Mouse (Mus musculus) limb, embryonic 11.5 days (tissue): ENCODE measurements around the gene Lamc2. TPM values are rescaled to one million over a fixed set of nuclear protein-coding genes. Genes with fewer than 3 reads are reported as not detected.

Source experiments
- ATAC-seq: fragments of 200-750 bp; cut with Nextera tagmentation; 2 replicates; pipeline ENCODE4 v1.8.0; 2017; ENCODE audit warnings: low read depth; ENCODE audit not compliant: insufficient number of reproducible peaks, low FRiP score, low TSS enrichment
- DNase-seq: peaks from one replicate; pipeline ENCODE4 v3.0.0-alpha.2; 2015; ENCODE audit warnings: low spot score
- H3K27ac ChIP-seq: fragments of 300-500 bp; sonication (generic); replicated peaks from 2 replicates; pipeline ENCODE4 v1.5.1; 2014; ENCODE audit warnings: low read depth, mild to moderate bottlenecking, low read length
- H3K27me3 ChIP-seq: fragments of 300-500 bp; sonication (generic); 2 replicates; pipeline ENCODE4 v1.6.1; 2014; ENCODE audit warnings: mild to moderate bottlenecking, low read length, mixed read lengths; ENCODE audit not compliant: control insufficient read depth, insufficient read depth
- H3K36me3 ChIP-seq: fragments of 300-500 bp; sonication (generic); 2 replicates; pipeline ENCODE4 v1.6.1; 2014; ENCODE audit warnings: mild to moderate bottlenecking, low read length, moderate library complexity, mixed read lengths; ENCODE audit not compliant: control insufficient read depth, insufficient read depth
- H3K4me1 ChIP-seq: fragments of 300-500 bp; sonication (generic); 2 replicates; pipeline ENCODE4 v1.6.1; 2014; ENCODE audit warnings: low read length, mixed read lengths; ENCODE audit not compliant: control insufficient read depth, insufficient read depth
- H3K4me2 ChIP-seq: fragments of 300-500 bp; sonication (generic); 2 replicates; pipeline ENCODE4 v1.6.1; 2014; ENCODE audit warnings: low read depth, mild to moderate bottlenecking, moderate library complexity; ENCODE audit not compliant: severe bottlenecking
- H3K4me3 ChIP-seq: fragments of 300-500 bp; sonication (generic); 2 replicates; pipeline ENCODE4 v1.5.1; 2014; ENCODE audit warnings: low read depth, low read length
- H3K9ac ChIP-seq: fragments of 300-500 bp; sonication (generic); 2 replicates; pipeline ENCODE4 v1.6.1; 2014; ENCODE audit warnings: mild to moderate bottlenecking, low read length
- H3K9me3 ChIP-seq: fragments of 300-500 bp; sonication (generic); 2 replicates; pipeline ENCODE4 v1.6.1; 2016; ENCODE audit warnings: low read length; ENCODE audit not compliant: control insufficient read depth
- WGBS: fragments of 180-500 bp; shearing (Covaris S2); extraction: QIAGEN DNeasy Blood & Tissue Kit; methylation state at CpG from one replicate; pipeline ENCODE4 v1.1.7; 2014; 5-methylcytosine and 5-hydroxymethylcytosine counted together
- polyA plus RNA-seq: library from polyadenylated mRNA; unstranded; fragments of >200 nt; fragmentation: Nextera tagmentation; extraction: Ambion mirVana; gene quantifications from 2 replicates; pipeline ENCODE4 v1.2.1, GENCODE M21; 2014

Lamc2 gene
- polyA plus RNA-seq, 1 experiment from 2014 or later = 3.9 TPM

DNA sequence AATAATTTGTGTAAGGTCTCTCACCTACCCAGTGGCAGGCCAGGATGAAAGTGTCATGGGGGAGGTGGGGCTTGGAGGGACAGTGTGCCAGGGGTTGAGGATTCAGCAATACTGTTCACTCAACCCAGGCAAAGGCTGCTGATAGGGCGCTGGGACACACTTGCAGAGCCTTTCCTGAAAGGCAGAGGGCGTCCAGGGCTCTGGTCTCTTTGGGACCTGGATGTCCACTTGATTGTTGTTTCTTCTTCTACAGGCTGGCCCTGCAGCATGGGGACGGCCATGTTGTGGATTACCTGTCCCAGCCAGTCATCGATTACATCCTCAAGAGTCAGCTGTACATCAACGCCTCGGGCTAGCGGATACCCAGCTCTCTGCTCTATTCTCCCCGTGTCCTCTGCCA lies 70.9 kb downstream of the Lamc2 start:
- no peaks in the 10 kb centered on the region for H3K27me3 ChIP-seq
- H3K4me3 ChIP-seq = no peak overlapping the region
- H3K9me3 ChIP-seq = no peaks in the 10 kb centered on the region
- H3K9ac ChIP-seq = no peak overlapping the region
- no peak for ATAC-seq
- no peaks in the 10 kb centered on the region for H3K4me1 ChIP-seq
- DNase-seq = no peak
- WGBS = 84% methylated on average over 8 of the region's 8 CpGs
- no peak overlapping the region for H3K4me2 ChIP-seq
- no peak overlapping the region for H3K27ac ChIP-seq
- H3K36me3 ChIP-seq = no peaks in the 10 kb centered on the region

DNA sequence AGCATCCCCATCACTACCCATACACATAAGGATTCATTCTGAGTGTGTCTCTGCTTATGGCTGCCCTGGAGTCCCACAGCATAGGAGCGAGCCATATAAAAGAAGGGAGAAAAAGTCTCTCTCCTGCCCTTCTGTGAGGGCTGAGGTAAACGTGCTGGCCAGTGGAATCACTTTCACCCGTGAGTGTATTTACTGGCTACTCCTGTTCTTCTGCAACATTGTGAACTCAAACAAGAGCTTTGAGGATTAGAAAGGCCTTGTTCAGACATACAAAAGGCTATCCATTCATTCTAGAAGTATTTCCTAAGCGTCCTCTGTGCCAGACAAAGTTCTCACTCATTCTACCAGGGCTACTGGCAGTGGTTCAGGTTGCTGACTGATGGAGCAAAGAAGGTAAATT lies 74.7 kb downstream of the Lamc2 start:
- Histone ChIP-seq H3K9me3 (no peaks in the 10 kb centered on the region), H3K27me3 (no peaks in the 10 kb centered on the region), H3K9ac (no peak overlapping the region), H3K36me3 (no peaks in the 10 kb centered on the region), H3K4me3 (no peak overlapping the region), H3K4me2 (no peak overlapping the region), H3K4me1 (no peaks in the 10 kb centered on the region), H3K27ac (no peak overlapping the region)
- 75% methylated on average over 4 of the region's 4 CpGs for WGBS
- ATAC-seq (no peak), DNase-seq (no peak)

DNA sequence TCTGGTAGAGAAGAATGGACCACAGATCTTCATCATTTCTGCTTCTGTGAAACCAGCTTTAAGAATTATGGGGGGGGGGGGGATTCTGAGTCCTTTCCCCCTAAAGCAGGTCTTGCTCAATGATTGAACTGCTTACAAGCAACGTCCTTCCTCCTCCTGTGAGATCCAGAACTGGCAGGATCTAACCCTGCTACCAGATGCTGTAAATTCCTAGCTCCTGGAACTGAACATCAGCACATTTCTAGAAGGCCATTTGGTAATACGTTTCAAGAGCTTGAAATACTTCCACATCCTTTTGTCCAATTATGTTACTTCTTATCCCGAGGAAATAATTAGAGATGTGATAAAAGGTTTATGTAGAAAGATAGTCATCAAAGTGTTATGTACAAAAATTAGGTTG lies 76.4 kb downstream of the Lamc2 start:
- Histone ChIP-seq H3K36me3 (no peaks in the 10 kb centered on the region), H3K27ac (no peak overlapping the region), H3K4me1 (no peaks in the 10 kb centered on the region), H3K4me3 (no peak overlapping the region), H3K9ac (no peak overlapping the region), H3K4me2 (no peak overlapping the region), H3K27me3 (no peaks in the 10 kb centered on the region), H3K9me3 (no peaks in the 10 kb centered on the region)
- WGBS = 61% methylated on average over 3 of the region's 3 CpGs
- ATAC-seq (no peak), DNase-seq (no peak)

- H3K9me3 ChIP-seq = no peaks in the 10 kb centered on the region
- DNase-seq = no peak
- H3K27me3 ChIP-seq = no peaks in the 10 kb centered on the region
- H3K4me1 ChIP-seq = no peaks in the 10 kb centered on the region
- no peak overlapping the region for H3K4me3 ChIP-seq
- 88% methylated on average over 5 of the region's 5 CpGs for WGBS
- H3K27ac ChIP-seq = no peak overlapping the region
- no peak for ATAC-seq
- H3K36me3 ChIP-seq = no peaks in the 10 kb centered on the region
- H3K9ac ChIP-seq = no peak overlapping the region
- no peak overlapping the region for H3K4me2 ChIP-seq
These were observed 76.9 kb downstream of the Lamc2 start for GRCm38 (mm10) chr1:153109346-153109745.

DNA sequence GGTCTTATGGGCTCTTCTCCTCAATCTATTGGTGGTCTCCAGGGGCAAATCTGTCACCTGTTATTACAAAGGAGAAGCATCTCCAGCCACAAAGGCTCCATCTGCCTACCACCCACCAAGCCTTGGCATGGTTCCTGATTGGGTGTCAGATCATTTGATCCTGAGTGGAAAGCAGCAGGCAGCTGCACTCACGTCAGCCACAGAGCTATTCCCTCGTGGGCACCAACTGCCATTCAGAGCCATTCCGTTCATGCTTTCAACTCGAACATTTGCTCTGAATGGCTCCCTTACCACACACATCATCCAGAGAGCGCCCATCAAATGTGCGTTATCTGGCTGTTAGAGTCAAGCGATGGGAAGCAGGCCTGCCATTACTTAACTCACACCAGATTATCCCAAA lies 78.4 kb downstream of the Lamc2 start:
- Histone ChIP-seq H3K4me1 (no peaks in the 10 kb centered on the region), H3K27ac (no peak overlapping the region), H3K9me3 (no peaks in the 10 kb centered on the region), H3K4me3 (no peak overlapping the region), H3K4me2 (no peak overlapping the region), H3K27me3 (no peaks in the 10 kb centered on the region), H3K36me3 (no peaks in the 10 kb centered on the region), H3K9ac (no peak overlapping the region)
- DNase-seq (no peak), ATAC-seq (no peak)
- 49% methylated on average over 7 of the region's 7 CpGs for WGBS

- Histone ChIP-seq H3K27ac (no peak overlapping the region), H3K4me3 (no peak overlapping the region), H3K27me3 (no peaks in the 10 kb centered on the region), H3K9ac (no peak overlapping the region), H3K4me1 (no peaks in the 10 kb centered on the region), H3K4me2 (no peak overlapping the region), H3K9me3 (no peaks in the 10 kb centered on the region), H3K36me3 (no peaks in the 10 kb centered on the region)
- 79% methylated on average over 12 of the region's 12 CpGs for WGBS
- DNase-seq (no peak), ATAC-seq (no peak)
These were observed 81.4 kb downstream of the Lamc2 start for GRCm38 (mm10) chr1:153104804-153105203.

GRCm38 (mm10) chr1:153103186-153103554 lies 83.1 kb downstream of the Lamc2 start:
- 94% methylated on average over 8 of the region's 8 CpGs for WGBS
- Histone ChIP-seq H3K4me1 (peaks cover 6% of the 10 kb centered on the region; the same call in 1 of the 2 replicates), H3K27ac (no peak overlapping the region)

GRCm38 (mm10) chr1:153102296-153103185 lies 83.7 kb downstream of the Lamc2 start:
- Histone ChIP-seq H3K9ac (no peak overlapping the region), H3K4me3 (no peak overlapping the region), H3K27me3 (no peaks in the 10 kb centered on the region), H3K27ac (no peak overlapping the region), H3K4me2 (no peak overlapping the region), H3K4me1 (peaks cover 6% of the 10 kb centered on the region; the same call in 1 of the 2 replicates), H3K36me3 (no peaks in the 10 kb centered on the region), H3K9me3 (no peaks in the 10 kb centered on the region)
- DNase-seq (no peak), ATAC-seq (no peak)
- 92% methylated on average over 17 of the region's 17 CpGs for WGBS

More at GRCm38 (mm10) chr1:153103186-153103554, 83.1 kb downstream of the Lamc2 start:
- H3K9me3 ChIP-seq = no peaks in the 10 kb centered on the region
- no peaks in the 10 kb centered on the region for H3K27me3 ChIP-seq
- ATAC-seq (no peak), DNase-seq (no peak)
- no peaks in the 10 kb centered on the region for H3K36me3 ChIP-seq
- H3K4me2 ChIP-seq = no peak overlapping the region
- no peak overlapping the region for H3K9ac ChIP-seq
- H3K4me3 ChIP-seq = no peak overlapping the region
